Mouse (Mus musculus): ENCODE data around the gene Defb45.

DNA sequence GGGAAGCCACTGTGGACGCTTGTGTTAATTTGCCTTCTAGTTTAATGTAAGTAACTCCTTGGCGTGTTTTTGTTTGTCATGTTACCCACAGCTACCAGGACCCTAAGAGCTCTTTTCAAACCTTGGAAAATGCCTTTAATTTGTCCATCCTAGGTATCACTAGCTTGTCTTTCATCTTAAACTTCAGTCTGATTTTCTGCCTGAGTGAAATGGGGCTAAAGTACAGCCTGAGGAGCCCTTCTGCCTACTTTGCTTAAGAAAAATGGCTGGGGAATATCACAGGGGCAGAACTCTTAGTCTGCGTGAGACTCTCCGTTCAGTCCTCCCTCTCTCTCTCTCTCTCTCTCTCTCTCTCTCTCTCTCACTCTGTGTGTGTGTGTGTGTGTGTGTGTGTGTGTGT is 29.3 kb downstream of the Defb45 start:
- TF ChIP-seq POLR2A (IDR thresholded peaks at IDR 0.05; ENCODE audit: insufficient read depth, low read depth, low read length), result no peak
- no peak for TF ChIP-seq EP300 (IDR thresholded peaks at IDR 0.05; ENCODE audit: insufficient read depth, low read depth, low read length)

All from heart, adult 2 months (tissue).